Mouse (Mus musculus) left cerebral cortex, adult 11 months (tissue): ENCODE measurements at regions not wholly inside any gene's neighbourhood (a gene's known extent, or its start where the extent isn't known, plus 50 kb on each side); places are given as distances from the start of the nearest gene placed in this dataset.

Experiments
- DNase-seq: peaks from one replicate; pipeline ENCODE4 v3.0.0; 2022; ENCODE audit warnings: low spot score

DNA sequence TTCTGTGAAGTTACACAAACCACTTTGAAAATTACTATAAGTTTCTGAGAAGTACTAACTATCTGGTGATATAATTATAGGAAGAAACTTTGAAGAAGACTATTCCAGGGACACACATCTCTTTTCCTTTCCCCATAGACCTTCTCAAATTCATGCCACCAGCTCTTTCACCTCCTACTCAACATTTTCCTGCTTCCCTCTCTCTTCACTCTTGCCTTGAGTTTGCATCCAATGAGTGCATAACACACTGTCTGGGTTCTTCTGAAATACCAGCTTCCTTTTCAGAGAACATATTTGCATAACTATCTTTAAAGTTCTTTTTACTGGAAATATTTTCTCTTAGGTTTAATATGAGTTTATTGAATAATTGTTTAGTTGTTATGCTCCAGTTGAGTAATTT is 451.9 kb upstream of the Rgs18 start:
- DNase-seq = peak; percentile 9
